Mouse (Mus musculus) kidney, postnatal 25 days (tissue): ENCODE measurements at regions not wholly inside any gene's neighbourhood (a gene's known extent, or its start where the extent isn't known, plus 50 kb on each side); places are given as distances from the start of the nearest gene placed in this dataset.

ENCODE experiments used
- DNase-seq, 2 experiments: peaks; one replicate each; pipeline ENCODE4 v3.0.0; 2021; ENCODE audit warnings: mixed read lengths in 2 of 2

DNA sequence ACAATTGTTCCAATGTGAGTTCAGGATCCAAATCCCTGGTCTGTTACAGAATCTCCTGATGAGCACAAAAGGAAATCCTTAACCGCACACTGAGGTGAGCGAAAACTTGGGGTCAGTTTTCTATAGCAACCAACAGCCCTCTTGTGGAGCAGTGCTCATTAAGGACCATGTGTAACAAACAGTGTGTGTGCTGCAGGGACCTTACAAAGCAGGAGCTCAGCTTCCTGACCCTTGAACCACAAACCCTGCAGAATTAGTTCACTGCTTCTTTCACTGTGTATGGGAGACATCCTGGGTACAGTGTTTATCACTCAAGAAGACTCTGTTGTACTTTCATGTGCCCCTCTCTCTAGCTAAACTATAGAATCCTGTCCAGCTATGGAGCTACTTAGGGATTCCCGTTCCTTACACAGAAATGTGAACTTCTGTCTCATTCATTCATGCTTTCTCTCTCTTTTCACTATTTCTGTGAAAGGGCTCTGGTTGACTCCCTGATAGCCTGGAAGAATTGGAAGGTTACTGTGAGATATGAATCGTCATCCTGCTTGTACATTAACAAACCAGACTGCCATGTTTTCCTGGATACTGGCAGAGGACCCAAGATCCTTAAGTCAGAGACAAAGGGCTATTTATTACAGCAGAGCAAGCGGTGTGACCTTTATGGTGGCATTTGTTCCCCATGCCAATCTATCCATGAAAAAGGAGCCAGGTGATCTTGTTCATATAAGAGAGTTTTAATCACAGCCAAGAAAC lies 100.5 kb upstream of the Pde3a start:
- no peak for DNase-seq

DNA sequence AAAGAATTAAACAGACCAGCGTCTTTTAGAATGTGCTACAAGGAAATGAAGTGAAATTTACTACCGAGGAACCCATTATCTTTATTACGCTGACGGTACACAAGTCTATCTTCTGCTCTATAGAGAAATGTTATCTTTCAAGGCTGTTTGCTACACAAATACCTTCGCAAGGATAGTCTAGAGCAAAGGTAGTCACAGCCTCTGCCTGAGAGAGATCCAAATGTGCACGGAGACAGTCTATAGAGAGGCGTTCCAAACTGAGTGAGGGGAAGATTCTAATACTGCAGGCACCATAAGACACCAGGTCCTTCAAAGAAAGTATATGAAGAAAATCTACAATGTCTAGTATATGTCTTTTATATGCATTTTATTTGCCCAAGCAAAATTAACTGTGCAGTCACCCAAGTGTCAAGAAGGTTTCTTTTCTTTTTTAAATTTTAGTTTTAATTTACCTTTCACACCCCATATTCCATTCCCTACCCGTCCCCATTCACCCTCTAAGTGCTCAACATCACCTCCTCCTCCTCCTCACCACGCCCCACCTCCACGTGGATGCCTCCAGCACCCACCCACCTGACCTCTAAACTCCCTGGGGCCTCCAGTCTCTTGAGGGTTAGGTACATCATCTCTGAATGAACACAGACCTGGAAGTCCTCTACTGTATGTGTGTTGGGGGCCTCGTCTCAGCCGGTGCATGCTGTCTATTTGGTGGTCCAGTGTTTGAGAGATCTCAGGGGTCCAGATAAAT lies 99.7 kb upstream of the Pde3a start:
- no peak for DNase-seq

DNA sequence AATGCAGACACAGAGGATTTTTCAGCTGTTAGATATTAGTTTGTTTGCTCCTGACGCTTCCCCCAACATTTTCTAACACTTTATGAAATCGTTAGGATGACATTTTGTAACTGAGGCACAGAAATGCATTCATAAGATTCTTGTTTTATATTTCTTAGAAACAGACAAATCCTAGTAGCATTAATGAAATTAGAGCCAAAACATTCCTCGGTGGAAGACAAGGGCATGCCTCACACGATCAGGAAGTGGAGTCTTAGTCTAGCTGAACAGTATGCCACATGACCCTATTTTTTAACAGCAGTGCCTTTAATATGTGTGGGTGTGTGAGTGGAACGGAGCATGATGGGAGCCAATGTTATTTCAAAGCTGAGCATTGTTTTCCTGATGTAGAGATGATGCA lies 89.7 kb upstream of the Pde3a start:
- DNase-seq, result no peak

GRCm38 (mm10) chr6:141161626-141162233 lies 87.3 kb upstream of the Pde3a start:
- no peak for DNase-seq

DNA sequence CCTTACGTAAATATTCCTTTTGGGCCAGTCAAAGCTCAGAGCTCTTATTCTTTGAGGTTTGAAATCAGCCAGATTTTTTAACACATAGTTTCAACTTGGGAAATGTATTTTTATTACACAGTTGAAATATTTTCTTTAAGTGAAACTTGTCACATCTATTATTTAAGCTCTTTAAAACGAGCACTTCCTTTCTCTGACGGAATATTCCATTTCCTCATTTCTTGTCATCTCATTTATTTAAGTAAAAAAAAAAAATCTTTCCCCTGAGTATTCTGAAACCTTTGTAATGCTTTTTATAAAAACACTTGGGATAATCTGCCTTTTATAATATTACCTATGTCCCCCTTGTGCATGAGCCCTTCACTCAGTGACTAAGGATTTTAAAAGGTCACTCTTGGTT lies 81.8 kb upstream of the Pde3a start:
- DNase-seq, result no peak

GRCm38 (mm10) chr6:141168356-141168755 lies 80.7 kb upstream of the Pde3a start:
- DNase-seq, result peak in 1 of 2 experiments; percentile 6

DNA sequence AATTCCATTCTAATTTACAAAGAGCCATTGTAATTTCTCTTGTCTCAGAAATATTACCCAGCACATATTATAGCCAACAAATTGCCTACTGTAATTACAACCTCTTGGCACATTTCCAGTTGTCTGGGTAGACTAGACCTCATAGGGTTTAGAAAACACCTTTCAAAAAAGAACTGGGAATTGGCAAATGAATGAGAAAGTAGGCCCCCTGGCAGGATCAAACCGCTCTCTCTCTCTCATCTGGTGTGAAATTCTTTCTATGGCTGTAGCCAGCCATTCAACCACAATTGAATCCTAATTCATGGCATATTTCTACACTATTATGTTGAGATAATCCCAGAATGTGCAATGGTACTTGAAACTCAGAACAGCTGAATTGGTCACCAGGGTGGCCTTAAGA lies 65.3 kb upstream of the Pde3a start:
- no peak for DNase-seq

DNA sequence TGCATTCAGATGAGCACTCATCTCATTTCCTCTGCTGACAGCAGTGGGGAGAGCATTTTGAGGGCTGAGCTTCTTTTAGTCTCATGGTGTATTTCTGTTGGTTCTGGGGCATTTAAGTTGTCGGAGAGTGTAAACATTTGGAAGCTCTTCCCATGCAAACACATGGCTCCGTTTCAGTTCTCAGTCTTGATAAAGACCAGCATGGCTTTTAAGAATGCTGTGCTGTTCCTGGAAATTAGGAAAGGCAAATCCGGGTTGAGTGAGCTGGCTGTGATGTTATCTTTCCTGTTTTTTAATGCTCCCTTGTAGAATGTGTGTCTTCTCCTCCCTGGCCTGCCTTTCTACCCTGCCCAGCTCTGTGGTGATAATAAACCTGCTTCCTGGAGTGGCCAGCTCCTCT lies 61.0 kb upstream of the Pde3a start:
- no peak for DNase-seq

- no peak for DNase-seq
These were observed 60.0 kb upstream of the Pde3a start for GRCm38 (mm10) chr6:141189093-141189492.

GRCm38 (mm10) chr6:141189701-141190100 lies 59.4 kb upstream of the Pde3a start:
- DNase-seq, result no peak

DNA sequence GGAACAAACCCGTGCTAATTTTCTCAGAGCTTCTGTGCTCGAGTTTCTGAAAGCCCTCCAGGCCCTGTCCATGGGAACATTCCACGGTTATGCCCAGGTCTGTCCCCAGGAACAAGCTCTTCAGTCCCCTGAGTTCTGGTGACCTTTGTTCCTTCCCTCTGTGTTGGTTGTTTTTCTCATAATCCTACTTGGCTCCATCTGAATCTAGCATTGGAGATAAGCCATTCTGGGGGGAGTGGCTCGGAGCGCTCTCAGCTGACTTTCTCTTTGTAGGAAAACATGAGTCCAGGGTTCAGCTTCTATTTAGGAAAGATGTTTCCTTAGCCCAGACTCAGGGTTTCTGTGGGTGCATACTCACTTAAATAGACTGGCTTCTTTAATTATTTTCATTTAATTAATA lies 58.7 kb upstream of the Pde3a start:
- DNase-seq, result peak; percentile 25 to 41

GRCm38 (mm10) chr6:141197501-141197900 lies 51.6 kb upstream of the Pde3a start:
- DNase-seq, result no peak
